Mouse (Mus musculus) mesoderm, embryonic 11.5 days (tissue): ENCODE measurements at regions not wholly inside any gene's neighbourhood (a gene's known extent, or its start where the extent isn't known, plus 50 kb on each side); places are given as distances from the start of the nearest gene placed in this dataset.

Source experiments
- DNase-seq: peaks from one replicate; pipeline ENCODE4 v3.0.0-alpha.2; 2012; ENCODE audit warnings: low read depth, low spot score

- DNase-seq = no peak
Measured at GRCm38 (mm10) chr15:69389575-69389974, 2888.9 kb upstream of the Lrrc6 start.

- no peak for DNase-seq
Measured at GRCm38 (mm10) chr15:69387466-69387865, 2886.8 kb upstream of the Lrrc6 start.

GRCm38 (mm10) chr15:69365440-69365839 lies 2864.7 kb upstream of the Lrrc6 start:
- DNase-seq = no peak

- no peak for DNase-seq
Measured at GRCm38 (mm10) chr15:69350053-69350739, 2849.5 kb upstream of the Lrrc6 start.

GRCm38 (mm10) chr15:69346065-69346464 lies 2845.4 kb upstream of the Lrrc6 start:
- DNase-seq = no peak

- no peak for DNase-seq
Measured at GRCm38 (mm10) chr15:69342759-69343158, 2842.0 kb upstream of the Lrrc6 start.

- DNase-seq = no peak
Measured at GRCm38 (mm10) chr15:69336491-69336890, 2835.8 kb upstream of the Lrrc6 start.

- no peak for DNase-seq
Measured at GRCm38 (mm10) chr15:69326537-69326936, 2825.8 kb upstream of the Lrrc6 start.

- no peak for DNase-seq
Measured at GRCm38 (mm10) chr15:69303100-69303499, 2802.4 kb upstream of the Lrrc6 start.

GRCm38 (mm10) chr15:69291273-69291672 lies 2790.6 kb upstream of the Lrrc6 start:
- no peak for DNase-seq

- no peak for DNase-seq
Measured at GRCm38 (mm10) chr15:69275546-69276255, 2775.0 kb upstream of the Lrrc6 start.

GRCm38 (mm10) chr15:69274225-69274766 lies 2773.6 kb upstream of the Lrrc6 start:
- DNase-seq = no peak

- DNase-seq = no peak
Measured at GRCm38 (mm10) chr15:69273518-69273917, 2772.8 kb upstream of the Lrrc6 start.

- DNase-seq = no peak
Measured at GRCm38 (mm10) chr15:69261940-69262339, 2761.2 kb upstream of the Lrrc6 start.

- DNase-seq = no peak
Measured at GRCm38 (mm10) chr15:69257161-69257778, 2756.6 kb upstream of the Lrrc6 start.

- no peak for DNase-seq
Measured at GRCm38 (mm10) chr15:69253698-69254097, 2753.0 kb upstream of the Lrrc6 start.

- no peak for DNase-seq
Measured at GRCm38 (mm10) chr15:69252095-69252494, 2751.4 kb upstream of the Lrrc6 start.

GRCm38 (mm10) chr15:69246190-69246966 lies 2745.7 kb upstream of the Lrrc6 start:
- DNase-seq = no peak

GRCm38 (mm10) chr15:69235271-69235670 lies 2734.6 kb upstream of the Lrrc6 start:
- no peak for DNase-seq

- DNase-seq = no peak
Measured at GRCm38 (mm10) chr15:69224619-69225587, 2724.2 kb upstream of the Lrrc6 start.

- no peak for DNase-seq
Measured at GRCm38 (mm10) chr15:69223411-69223810, 2722.7 kb upstream of the Lrrc6 start.
